Mouse (Mus musculus): ENCODE data around the gene Eif2b3. TPM values are rescaled to one million over a fixed set of nuclear protein-coding genes. Genes with fewer than 3 reads are reported as not detected.

The Eif2b3 gene
- polyA plus RNA-seq, 1 experiment from 2014 or later = 35.3 TPM

DNA sequence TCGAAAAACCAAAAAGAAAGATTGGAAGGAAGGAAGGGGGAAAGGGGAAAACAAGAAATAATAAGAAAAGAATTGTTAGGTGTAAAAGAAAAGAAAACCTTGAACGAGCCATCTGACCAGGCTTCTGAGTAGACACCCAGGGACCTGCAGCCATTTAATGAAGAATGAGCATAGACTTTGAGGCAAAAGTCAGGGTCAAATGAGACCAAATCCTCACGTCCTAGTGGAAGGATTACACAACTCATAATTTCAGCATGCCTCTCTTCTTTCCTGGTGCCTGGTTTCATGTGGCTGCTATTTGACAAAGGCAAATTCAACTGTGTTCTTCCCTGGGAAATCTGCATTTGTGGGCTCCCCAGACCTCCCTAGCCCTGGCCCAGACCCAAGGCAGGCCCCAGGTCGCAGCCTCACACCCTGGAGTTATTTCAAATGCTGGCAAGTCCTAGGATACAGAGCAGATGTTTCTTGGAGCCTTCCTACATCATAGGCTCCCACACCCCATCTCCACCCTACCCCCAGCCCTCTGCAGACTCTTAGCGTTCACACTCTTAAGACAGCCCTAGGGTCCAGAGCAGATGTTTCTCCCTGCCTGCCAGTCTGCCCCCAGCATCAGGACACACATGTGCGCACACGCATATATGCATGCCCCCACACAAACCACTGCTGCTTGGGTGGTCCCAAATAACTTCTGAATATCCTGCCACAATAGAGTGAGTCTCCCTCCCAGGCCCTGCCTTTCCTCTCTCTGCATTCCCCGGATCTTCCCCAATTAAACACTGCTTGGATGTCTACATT is 79.0 kb downstream of the Eif2b3 start:
- Histone ChIP-seq H3K4me3 (replicated peaks) (peak overlapping the region; percentile 62; the same call in 1 of the 2 replicates), H3K36me3 (no peaks in the 10 kb centered on the region), H3K27me3 (replicated peaks) (no peaks in the 10 kb centered on the region), H3K4me1 (peaks cover 17% of the 10 kb centered on the region; the same call in 1 of the 2 replicates), H3K27ac (peak overlapping the region; percentile 49; the same call in 1 of the 2 replicates), H3K9ac (no peak overlapping the region), H3K9me3 (no peaks in the 10 kb centered on the region), H3K4me2 (peak overlapping the region; percentile 96)
- peak; percentile 51; the same call in 1 of the 2 replicates for ATAC-seq (ENCODE audit: insufficient read depth, low FRiP score, low read depth)
- 42% methylated on average over 8 of the region's 8 CpGs for whole genome bisulfite sequencing

DNA sequence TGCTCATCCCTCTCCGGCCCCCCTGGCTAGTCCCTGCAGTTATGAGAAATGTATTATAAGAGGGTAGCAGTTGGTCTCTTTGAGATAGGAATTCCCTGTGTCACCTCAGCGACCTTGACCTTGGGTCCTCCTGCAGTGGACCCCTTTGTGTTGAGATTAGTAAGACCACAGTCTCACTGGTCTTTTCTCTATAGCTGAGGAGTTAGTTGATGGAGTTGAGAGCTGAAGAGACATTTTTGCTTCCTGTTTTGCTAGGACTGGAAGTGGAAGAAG is 79.5 kb downstream of the Eif2b3 start:
- peak overlapping the region; percentile 49; the same call in 1 of the 2 replicates for H3K27ac ChIP-seq
- 50% methylated on average over 2 of the region's 2 CpGs for WGBS
- H3K4me2 ChIP-seq = peak overlapping the region; percentile 96

DNA sequence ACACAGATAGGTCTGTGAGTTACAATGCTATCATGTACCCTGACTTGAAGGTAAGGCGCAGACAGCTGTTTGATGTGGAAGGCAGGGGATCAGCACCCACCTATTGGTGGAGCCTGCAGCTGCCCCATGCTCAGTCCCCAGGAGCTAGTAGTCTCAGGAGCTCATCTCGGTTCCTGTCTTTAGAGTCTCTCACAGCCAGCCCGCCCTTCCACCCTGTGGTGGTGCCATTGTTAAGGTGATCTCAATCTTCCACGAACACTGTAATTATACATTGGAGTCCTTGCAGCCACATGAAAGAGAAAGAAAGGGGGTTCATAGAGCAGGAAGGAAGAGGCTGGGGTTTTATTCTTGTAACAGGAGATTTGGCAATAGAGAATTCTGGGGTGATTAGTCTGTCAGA is 80.8 kb downstream of the Eif2b3 start:
- H3K9me3 ChIP-seq = no peaks in the 10 kb centered on the region
- WGBS = 82% methylated on average over 4 of the region's 4 CpGs
- no peak for ATAC-seq (ENCODE audit: insufficient read depth, low FRiP score, low read depth)
- H3K27me3 ChIP-seq (replicated peaks) = no peaks in the 10 kb centered on the region
- no peaks in the 10 kb centered on the region for H3K36me3 ChIP-seq
- H3K27ac ChIP-seq = no peak overlapping the region
- H3K4me1 ChIP-seq = peaks cover 17% of the 10 kb centered on the region; the same call in 1 of the 2 replicates
- no peak overlapping the region for H3K4me3 ChIP-seq (replicated peaks)
- no peak overlapping the region for H3K4me2 ChIP-seq
- H3K9ac ChIP-seq = no peak overlapping the region

More for the DNA sequence above, 79.5 kb downstream of the Eif2b3 start:
- ATAC-seq (ENCODE audit: insufficient read depth, low FRiP score, low read depth) = no peak
- Histone ChIP-seq H3K36me3 (no peaks in the 10 kb centered on the region), H3K9me3 (no peaks in the 10 kb centered on the region), H3K4me1 (peaks cover 17% of the 10 kb centered on the region; the same call in 1 of the 2 replicates), H3K4me3 (replicated peaks) (no peak overlapping the region), H3K9ac (no peak overlapping the region), H3K27me3 (replicated peaks) (no peaks in the 10 kb centered on the region)

- WGBS = 44% methylated on average over 7 of the region's 7 CpGs
- H3K27ac ChIP-seq = no peak overlapping the region
Measured at GRCm38 (mm10) chr4:117101218-117101617, 82.0 kb downstream of the Eif2b3 start.

DNA sequence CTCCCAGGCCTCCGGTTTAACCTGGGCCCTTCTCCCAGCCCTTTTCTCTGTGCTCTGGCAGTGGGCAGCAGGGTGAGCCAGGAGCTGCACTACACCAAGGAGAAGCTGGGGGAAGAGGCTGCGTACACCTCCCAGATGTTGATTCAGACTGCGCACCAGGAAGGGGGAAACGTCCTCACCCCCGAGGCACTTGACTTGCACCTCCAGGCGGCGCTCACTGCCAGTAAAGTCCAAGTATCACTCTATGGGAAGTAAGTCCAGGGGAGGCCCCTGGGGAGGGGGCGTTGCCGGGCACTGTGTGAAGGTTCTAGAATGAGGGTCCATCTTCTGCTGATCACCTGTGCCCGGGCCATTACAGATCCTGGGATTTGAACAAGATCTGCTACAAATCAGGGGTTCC is 85.5 kb downstream of the Eif2b3 start:
- Histone ChIP-seq H3K36me3 (no peaks in the 10 kb centered on the region), H3K4me2 (no peak overlapping the region), H3K4me3 (replicated peaks) (no peak overlapping the region), H3K9me3 (no peaks in the 10 kb centered on the region), H3K27me3 (replicated peaks) (no peaks in the 10 kb centered on the region), H3K4me1 (no peaks in the 10 kb centered on the region), H3K27ac (no peak overlapping the region), H3K9ac (no peak overlapping the region)
- no peak for ATAC-seq (ENCODE audit: insufficient read depth, low FRiP score, low read depth)
- 71% methylated on average over 10 of the region's 10 CpGs for WGBS

More at GRCm38 (mm10) chr4:117101218-117101617, 82.0 kb downstream of the Eif2b3 start:
- Histone ChIP-seq H3K4me2 (no peak overlapping the region), H3K27me3 (replicated peaks) (no peaks in the 10 kb centered on the region), H3K9ac (no peak overlapping the region), H3K36me3 (no peaks in the 10 kb centered on the region), H3K4me3 (replicated peaks) (no peak overlapping the region), H3K4me1 (peaks cover 11% of the 10 kb centered on the region; the same call in 1 of the 2 replicates), H3K9me3 (no peaks in the 10 kb centered on the region)
- no peak for ATAC-seq (ENCODE audit: insufficient read depth, low FRiP score, low read depth)

DNA sequence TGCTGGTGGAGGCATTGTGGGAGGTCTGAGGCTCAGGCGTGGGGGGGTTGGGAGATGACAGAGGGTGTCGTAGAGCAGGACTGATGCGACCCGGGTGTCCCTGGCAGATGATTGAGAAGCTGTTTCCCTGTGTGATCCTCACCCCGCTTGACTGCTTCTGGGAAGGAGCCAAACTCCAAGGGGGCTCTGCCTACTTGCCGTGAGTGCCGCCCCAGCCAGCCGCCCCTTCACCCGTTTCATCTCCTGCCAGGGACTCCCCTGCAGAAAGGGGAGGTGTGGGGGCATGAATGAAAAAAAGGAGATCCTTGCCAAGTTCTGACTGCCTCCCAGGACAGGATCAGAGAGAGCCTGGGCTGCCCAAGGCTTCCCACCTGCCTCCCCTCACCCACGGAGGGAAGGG is 85.9 kb downstream of the Eif2b3 start:
- H3K4me3 ChIP-seq (replicated peaks) = no peak overlapping the region
- no peaks in the 10 kb centered on the region for H3K27me3 ChIP-seq (replicated peaks)
- no peaks in the 10 kb centered on the region for H3K9me3 ChIP-seq
- H3K27ac ChIP-seq = no peak overlapping the region
- H3K4me2 ChIP-seq = no peak overlapping the region
- no peaks in the 10 kb centered on the region for H3K4me1 ChIP-seq
- no peaks in the 10 kb centered on the region for H3K36me3 ChIP-seq
- ATAC-seq (ENCODE audit: insufficient read depth, low FRiP score, low read depth) = no peak
- WGBS = 70% methylated on average over 10 of the region's 10 CpGs
- no peak overlapping the region for H3K9ac ChIP-seq

GRCm38 (mm10) chr4:117107813-117108523 is 88.8 kb downstream of the Eif2b3 start:
- Histone ChIP-seq H3K9ac (no peak overlapping the region), H3K4me2 (no peak overlapping the region), H3K4me3 (replicated peaks) (no peak overlapping the region), H3K27me3 (replicated peaks) (no peaks in the 10 kb centered on the region), H3K27ac (no peak overlapping the region), H3K36me3 (peaks cover 2% of the 10 kb centered on the region; the same call in 1 of the 2 replicates), H3K4me1 (no peaks in the 10 kb centered on the region), H3K9me3 (no peaks in the 10 kb centered on the region)
- ATAC-seq (ENCODE audit: insufficient read depth, low FRiP score, low read depth) = no peak
- WGBS = 89% methylated on average over 18 of the region's 18 CpGs

GRCm38 (mm10) chr4:117108524-117108849 is 89.3 kb downstream of the Eif2b3 start:
- no peaks in the 10 kb centered on the region for H3K9me3 ChIP-seq
- no peak overlapping the region for H3K27ac ChIP-seq
- no peak overlapping the region for H3K4me3 ChIP-seq (replicated peaks)
- H3K36me3 ChIP-seq = peaks cover 2% of the 10 kb centered on the region; the same call in 1 of the 2 replicates
- no peaks in the 10 kb centered on the region for H3K27me3 ChIP-seq (replicated peaks)
- 93% methylated on average over 6 of the region's 6 CpGs for WGBS
- no peaks in the 10 kb centered on the region for H3K4me1 ChIP-seq
- ATAC-seq (ENCODE audit: insufficient read depth, low FRiP score, low read depth) = no peak
- H3K4me2 ChIP-seq = no peak overlapping the region
- no peak overlapping the region for H3K9ac ChIP-seq

DNA sequence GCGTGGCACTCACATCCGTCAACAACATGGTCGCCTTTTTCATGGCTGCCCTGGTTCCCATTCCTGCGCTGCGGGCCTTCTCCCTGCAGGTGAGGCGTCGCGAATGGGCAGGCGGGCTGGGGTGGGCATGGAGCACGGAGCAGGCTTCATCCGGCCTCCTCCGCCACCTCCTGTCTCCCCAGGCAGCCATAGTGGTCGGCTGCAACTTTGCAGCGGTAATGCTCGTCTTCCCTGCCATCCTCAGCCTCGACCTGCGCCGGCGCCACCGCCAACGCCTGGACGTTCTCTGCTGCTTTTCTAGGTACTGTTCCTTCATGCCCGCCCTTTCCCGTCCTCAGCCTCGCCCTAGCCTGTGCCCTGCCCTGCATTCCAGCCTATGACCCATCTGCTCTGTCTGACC is 90.1 kb downstream of the Eif2b3 start:
- Histone ChIP-seq H3K4me3 (replicated peaks) (no peak overlapping the region), H3K4me2 (no peak overlapping the region), H3K9ac (no peak overlapping the region), H3K4me1 (no peaks in the 10 kb centered on the region), H3K36me3 (peaks cover 2% of the 10 kb centered on the region; the same call in 1 of the 2 replicates), H3K9me3 (no peaks in the 10 kb centered on the region), H3K27ac (no peak overlapping the region), H3K27me3 (replicated peaks) (no peaks in the 10 kb centered on the region)
- WGBS = 93% methylated on average over 25 of the region's 25 CpGs
- no peak for ATAC-seq (ENCODE audit: insufficient read depth, low FRiP score, low read depth)

GRCm38 (mm10) chr4:117110249-117110648 is 91.0 kb downstream of the Eif2b3 start:
- Histone ChIP-seq H3K4me2 (no peak overlapping the region), H3K27ac (no peak overlapping the region), H3K27me3 (replicated peaks) (no peaks in the 10 kb centered on the region), H3K4me3 (replicated peaks) (no peak overlapping the region), H3K36me3 (peaks cover 5% of the 10 kb centered on the region; the same call in 1 of the 2 replicates), H3K4me1 (no peaks in the 10 kb centered on the region), H3K9me3 (no peaks in the 10 kb centered on the region), H3K9ac (no peak overlapping the region)
- no peak for ATAC-seq (ENCODE audit: insufficient read depth, low FRiP score, low read depth)
- 86% methylated on average over 13 of the region's 13 CpGs for WGBS

DNA sequence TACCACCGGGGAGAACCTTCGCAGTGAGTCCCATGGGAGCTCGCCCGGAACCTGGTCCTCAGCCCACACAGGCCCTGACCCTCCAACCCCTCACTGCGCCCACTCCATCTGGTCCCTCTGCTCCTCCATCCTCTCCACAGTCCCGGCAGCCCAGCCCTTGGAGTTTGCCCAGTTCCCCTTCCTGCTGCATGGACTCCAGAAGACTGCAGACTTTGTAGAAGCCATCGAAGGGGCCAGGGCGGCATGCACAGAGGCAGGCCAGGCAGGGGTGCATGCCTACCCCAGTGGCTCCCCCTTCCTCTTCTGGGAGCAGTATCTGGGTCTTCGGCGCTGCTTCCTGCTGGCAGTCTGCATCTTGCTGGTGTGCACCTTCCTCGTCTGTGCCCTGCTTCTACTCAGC is 91.8 kb downstream of the Eif2b3 start:
- no peaks in the 10 kb centered on the region for H3K4me1 ChIP-seq
- H3K9me3 ChIP-seq = no peaks in the 10 kb centered on the region
- 95% methylated on average over 11 of the region's 11 CpGs for WGBS
- peaks cover 5% of the 10 kb centered on the region; the same call in 1 of the 2 replicates for H3K36me3 ChIP-seq
- no peak overlapping the region for H3K9ac ChIP-seq
- no peaks in the 10 kb centered on the region for H3K27me3 ChIP-seq (replicated peaks)
- H3K27ac ChIP-seq = no peak overlapping the region
- H3K4me2 ChIP-seq = no peak overlapping the region
- no peak overlapping the region for H3K4me3 ChIP-seq (replicated peaks)
- no peak for ATAC-seq (ENCODE audit: insufficient read depth, low FRiP score, low read depth)

DNA sequence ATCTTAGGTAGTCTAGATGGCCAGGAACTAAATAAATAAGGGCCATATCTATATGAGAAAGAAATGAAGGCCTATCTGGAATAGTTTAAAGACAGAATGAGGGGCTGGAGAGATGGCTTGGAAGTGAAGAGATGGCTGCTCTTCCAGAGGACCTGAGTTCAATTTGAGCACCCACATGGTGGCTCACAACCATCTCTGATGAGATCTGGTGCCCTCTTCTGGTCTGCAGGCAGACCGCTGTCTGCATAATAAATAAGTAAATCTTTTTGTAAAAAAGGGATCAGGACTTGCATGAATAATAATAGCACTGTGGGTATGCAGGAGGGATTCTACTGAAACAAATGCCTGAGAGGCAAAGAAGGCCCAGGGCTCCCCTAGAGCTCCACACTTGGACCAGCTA is 94.0 kb downstream of the Eif2b3 start:
- Histone ChIP-seq H3K9ac (no peak overlapping the region), H3K27me3 (replicated peaks) (no peaks in the 10 kb centered on the region), H3K9me3 (no peaks in the 10 kb centered on the region), H3K4me1 (no peaks in the 10 kb centered on the region), H3K27ac (no peak overlapping the region), H3K4me3 (replicated peaks) (no peak overlapping the region), H3K36me3 (peaks cover 5% of the 10 kb centered on the region; the same call in 1 of the 2 replicates), H3K4me2 (no peak overlapping the region)
- 96% methylated on average over 1 of the region's 1 CpGs for WGBS
- ATAC-seq (ENCODE audit: insufficient read depth, low FRiP score, low read depth) = no peak
